Mouse (Mus musculus) limb, embryonic 15.5 days (tissue): ENCODE data around the gene Rftn2. TPM values are rescaled to one million over a fixed set of nuclear protein-coding genes. Genes with fewer than 3 reads are reported as not detected.
"Not testable (repeated sequence)": the region's sequence is repeated elsewhere in the genome, so short reads cannot be mapped to it uniquely, and the experiment has no call there.

Experiments used
- ATAC-seq: fragments of 200-750 bp; cut with Nextera tagmentation; 2 replicates; pipeline ENCODE4 v1.8.0; 2017; ENCODE audit warnings: low read depth, moderate TSS enrichment; ENCODE audit not compliant: insufficient number of reproducible peaks, low FRiP score, low TSS enrichment
- H3K27ac ChIP-seq: fragments of 300-500 bp; sonication (generic); 2 replicates; pipeline ENCODE4 v1.5.1; 2015; ENCODE audit warnings: moderate library complexity, mild to moderate bottlenecking, inconsistent platforms
- H3K27me3 ChIP-seq: fragments of 300-500 bp; sonication (generic); 2 replicates; pipeline ENCODE4 v1.6.1; 2015; ENCODE audit warnings: inconsistent platforms
- H3K36me3 ChIP-seq: fragments of 300-500 bp; sonication (generic); 2 replicates; pipeline ENCODE4 v1.6.1; 2015; ENCODE audit warnings: inconsistent platforms
- H3K4me1 ChIP-seq: fragments of 300-500 bp; sonication (generic); 2 replicates; pipeline ENCODE4 v1.6.1; 2015; ENCODE audit warnings: inconsistent platforms
- H3K4me2 ChIP-seq: fragments of 300-500 bp; sonication (generic); 2 replicates; pipeline ENCODE4 v1.6.1; 2015; ENCODE audit warnings: mild to moderate bottlenecking, inconsistent platforms
- H3K4me3 ChIP-seq: fragments of 300-500 bp; sonication (generic); 2 replicates; pipeline ENCODE4 v1.5.1; 2015; ENCODE audit warnings: mild to moderate bottlenecking, inconsistent platforms
- H3K9ac ChIP-seq: fragments of 300-500 bp; sonication (generic); 2 replicates; pipeline ENCODE4 v1.6.1; 2015; ENCODE audit warnings: inconsistent platforms
- H3K9me3 ChIP-seq: fragments of 300-500 bp; sonication (generic); 2 replicates; pipeline ENCODE4 v1.6.1; 2016; ENCODE audit warnings: inconsistent platforms
- WGBS: fragments of 180-500 bp; shearing (Covaris S2); methylation state at CpG from one replicate; pipeline ENCODE4 v1.1.7; 2015; 5-methylcytosine and 5-hydroxymethylcytosine counted together
- polyA plus RNA-seq: library from polyadenylated mRNA; unstranded; fragments of >200 nt; fragmentation: Nextera tagmentation; extraction: Ambion mirVana; gene quantifications from 2 replicates; pipeline ENCODE4 v1.2.1, GENCODE M21; 2015

Gene Rftn2
- polyA plus RNA-seq, 1 experiment from 2014 or later, result 28.0 TPM

GRCm38 (mm10) chr1:55131424-55132014 lies 95.1 kb downstream of the Rftn2 start:
- H3K9ac ChIP-seq, result peak overlapping the region; percentile 99
- H3K36me3 ChIP-seq, result no peaks in the 10 kb centered on the region; the same call in 1 of the 2 replicates
- under 1% methylated on average over 47 of the region's 47 CpGs for WGBS
- peaks cover 11% of the 10 kb centered on the region for H3K4me1 ChIP-seq
- ATAC-seq, result peak; percentile 76
- H3K4me3 ChIP-seq, result peak overlapping the region; percentile 98
- H3K27me3 ChIP-seq, result no peaks in the 10 kb centered on the region
- peak overlapping the region; percentile 56 for H3K4me2 ChIP-seq
- H3K27ac ChIP-seq, result peak overlapping the region; percentile 98
- H3K9me3 ChIP-seq, result no peaks in the 10 kb centered on the region

- peak within 1 kb of the TSS; percentile 99 for H3K9ac ChIP-seq
- WGBS, result under 1% methylated on average over 41 of the region's 42 CpGs
- H3K4me2 ChIP-seq, result peak within 1 kb of the TSS; percentile 56
- peaks cover 11% of the 10 kb centered on the region for H3K4me1 ChIP-seq
- ATAC-seq, result peak; percentile 96
- no peaks in the 10 kb centered on the region; the same call in 1 of the 2 replicates for H3K36me3 ChIP-seq
- no peaks in the 10 kb centered on the region for H3K9me3 ChIP-seq
- peak within 1 kb of the TSS; percentile 98 for H3K4me3 ChIP-seq
- peak within 1 kb of the TSS; percentile 98 for H3K27ac ChIP-seq
- H3K27me3 ChIP-seq, result no peaks in the 10 kb centered on the region
Observed at GRCm38 (mm10) chr1:55130943-55131401, 95.6 kb downstream of the Rftn2 start, which contains the start of gene Mob4. Mob4 (plus strand) TSS chr1:55131231.

- no peak for ATAC-seq
Observed at GRCm38 (mm10) chr1:55130190-55130916, 96.2 kb downstream of the Rftn2 start.

GRCm38 (mm10) chr1:55129716-55130115 lies 96.9 kb downstream of the Rftn2 start:
- WGBS, result 93% methylated on average over 5 of the region's 5 CpGs
- H3K4me3 ChIP-seq, result no peak overlapping the region
- ATAC-seq, result no peak
- H3K27ac ChIP-seq, result no peak overlapping the region
- no peaks in the 10 kb centered on the region for H3K9me3 ChIP-seq
- no peaks in the 10 kb centered on the region for H3K36me3 ChIP-seq
- peaks cover 11% of the 10 kb centered on the region for H3K4me1 ChIP-seq
- H3K9ac ChIP-seq, result no peak overlapping the region
- H3K27me3 ChIP-seq, result no peaks in the 10 kb centered on the region
- no peak overlapping the region for H3K4me2 ChIP-seq

More at GRCm38 (mm10) chr1:55130190-55130916, 96.2 kb downstream of the Rftn2 start:
- Histone ChIP-seq H3K9ac (peak overlapping the region; percentile 44; the same call in 1 of the 2 replicates), H3K27ac (peak overlapping the region; percentile 98), H3K27me3 (no peaks in the 10 kb centered on the region), H3K36me3 (no peaks in the 10 kb centered on the region; the same call in 1 of the 2 replicates), H3K9me3 (no peaks in the 10 kb centered on the region), H3K4me3 (peak overlapping the region; percentile 98), H3K4me2 (peak overlapping the region; percentile 56), H3K4me1 (peaks cover 11% of the 10 kb centered on the region)
- 61% methylated on average over 10 of the region's 10 CpGs for WGBS

- not testable (repeated sequence) for H3K27me3 ChIP-seq, H3K4me3 ChIP-seq, H3K9me3 ChIP-seq, H3K4me1 ChIP-seq, H3K36me3 ChIP-seq, ATAC-seq, H3K27ac ChIP-seq, H3K9ac ChIP-seq, H3K4me2 ChIP-seq
- WGBS, result 89% methylated on average over 2 of the region's 2 CpGs
Observed at GRCm38 (mm10) chr1:55124136-55124535, 102.4 kb downstream of the Rftn2 start.

GRCm38 (mm10) chr1:55123561-55123960 lies 103.0 kb downstream of the Rftn2 start:
- 77% methylated on average over 2 of the region's 2 CpGs for WGBS
- no peaks in the 10 kb centered on the region for H3K4me1 ChIP-seq
- no peak overlapping the region for H3K4me3 ChIP-seq
- no peak overlapping the region for H3K27ac ChIP-seq
- no peaks in the 10 kb centered on the region for H3K9me3 ChIP-seq
- ATAC-seq, result no peak
- no peak overlapping the region for H3K9ac ChIP-seq
- H3K27me3 ChIP-seq, result no peaks in the 10 kb centered on the region
- H3K36me3 ChIP-seq, result no peaks in the 10 kb centered on the region
- no peak overlapping the region for H3K4me2 ChIP-seq

GRCm38 (mm10) chr1:55123046-55123445 lies 103.5 kb downstream of the Rftn2 start:
- 84% methylated on average over 5 of the region's 5 CpGs for WGBS
- Histone ChIP-seq H3K4me3 (no peak overlapping the region), H3K36me3 (no peaks in the 10 kb centered on the region)

More at GRCm38 (mm10) chr1:55123046-55123445, 103.5 kb downstream of the Rftn2 start:
- H3K27me3 ChIP-seq, result no peaks in the 10 kb centered on the region
- H3K9ac ChIP-seq, result no peak overlapping the region
- no peak overlapping the region for H3K27ac ChIP-seq
- no peaks in the 10 kb centered on the region for H3K4me1 ChIP-seq
- no peaks in the 10 kb centered on the region for H3K9me3 ChIP-seq
- no peak overlapping the region for H3K4me2 ChIP-seq
- ATAC-seq, result no peak

Other genes with a start within 250 kb of the Rftn2 start
- 297 and 300 TPM in 2 replicates for gene Sf3b1, start 199.3 kb downstream of the Rftn2 start, polyA plus RNA-seq
- gene Coq10b, start 174.0 kb downstream of the Rftn2 start, polyA plus RNA-seq, result 19.9 and 22.2 TPM in 2 replicates
- 267 and 321 TPM in 2 replicates for gene Hspe1, start 138.7 kb downstream of the Rftn2 start, polyA plus RNA-seq
- gene Hspd1, start 138.5 kb downstream of the Rftn2 start, polyA plus RNA-seq, result 298 and 308 TPM in 2 replicates
- gene Mob4, start 95.6 kb downstream of the Rftn2 start, polyA plus RNA-seq, result 134 and 138 TPM in 2 replicates
- 2.5 and 3.1 TPM in 2 replicates for gene Mars2, start 10.4 kb upstream of the Rftn2 start, polyA plus RNA-seq
- gene Boll, start 136.7 kb upstream of the Rftn2 start, polyA plus RNA-seq, result 0.15 and 2.0 TPM in 2 replicates
- gene Plcl1, start 179.1 kb upstream of the Rftn2 start, polyA plus RNA-seq, result 1.8 and 2.4 TPM in 2 replicates